Comparison of ENCODE assay signal across 16 mouse cellular contexts in genomic region chr16:33810002-33810401, GRCm38 (mm10). TPM values are rescaled to one million over a fixed set of nuclear protein-coding genes. Genes with fewer than 3 reads are reported as not detected.
DNase-seq lines count a peak whose midpoint lies in the region; ATAC-seq and TF ChIP-seq lines count a peak whose summit lies in the region.
"Had no signal": no experiment of that assay in that cellular context is flagged by ENCODE, and none has a peak within 500 bp of the region (broad histone marks: within the 10 kb centered on the region; RNA-seq: fewer than 3 reads in every experiment).

No protein-coding gene starts in this region.

- no peak overlapping the region for H3K4me3 ChIP-seq in lung, adult 2 months (replicated peaks; ENCODE audit: extremely low read depth, low read depth, low read length)
- no peak overlapping the region for H3K4me3 ChIP-seq in MEL (ENCODE audit: control insufficient read depth in 1 of 2, insufficient read depth in 1 of 2, low read depth in 2 of 2, low read length in 2 of 2)
- H3K4me3 ChIP-seq: heart, embryonic 12.5 days; hindbrain, embryonic 13.5 days had no signal

- no peaks in the 10 kb centered on the region for H3K4me1 ChIP-seq in lung, adult 2 months (ENCODE audit: control insufficient read depth, insufficient read depth, low read length)
- H3K4me1 ChIP-seq in MEL (ENCODE audit: control insufficient read depth in 1 of 2, insufficient read depth in 2 of 2, low read length in 2 of 2), result no peaks in the 10 kb centered on the region
- H3K4me1 ChIP-seq: heart, embryonic 12.5 days; hindbrain, embryonic 13.5 days had no signal

- TF ChIP-seq RAD21 in MEL (IDR thresholded peaks at IDR 0.05; ENCODE audit: low read depth, low read length), result peak; percentile 48

- no peak for TF ChIP-seq POLR2A in lung, adult 2 months (IDR thresholded peaks at IDR 0.05; ENCODE audit: borderline replicate concordance, extremely low read depth, low read depth, low read length)
- no peak for TF ChIP-seq POLR2A in MEL (IDR thresholded peaks at IDR 0.05; ENCODE audit: control insufficient read depth in 1 of 2, insufficient read depth in 1 of 2, low read depth in 1 of 2, low read length in 2 of 2, poor library complexity in 1 of 2)

- H3K9me3 ChIP-seq in MEL (replicated peaks; ENCODE audit: insufficient read depth, low read length), result no peaks in the 10 kb centered on the region
- H3K9me3 ChIP-seq: hindbrain, embryonic 13.5 days had no signal

- 0 out of 2 replicates have a peak, but pooled peaks have one; percentile 56 for ATAC-seq in monocyte, adult 5-6 weeks (replicated peaks; ENCODE audit: insufficient number of reproducible peaks, low FRiP score, low TSS enrichment, poor library complexity, severe bottlenecking)

- TF ChIP-seq EP300 in MEL (IDR thresholded peaks at IDR 0.05; ENCODE audit: low read depth in 1 of 2, low read length in 2 of 2), result no peak

- 76% methylated on average over 3 of the region's 3 CpGs for WGBS in lung, adult 2 months

- no peaks in the 10 kb centered on the region for H3K79me2 ChIP-seq in MEL (ENCODE audit: control insufficient read depth, insufficient read depth, low read length, poor library complexity)

- H3K9ac ChIP-seq in MEL (ENCODE audit: control insufficient read depth, low read depth, low read length, poor library complexity, severe bottlenecking), result no peak overlapping the region
- H3K9ac ChIP-seq: heart, embryonic 12.5 days; hindbrain, embryonic 13.5 days had no signal

- no peaks in the 10 kb centered on the region; a peak in 1 of 4 replicates for H3K27me3 ChIP-seq in MEL (ENCODE audit: control insufficient read depth in 1 of 2, insufficient read depth in 2 of 2, low read length in 2 of 2)
- H3K27me3 ChIP-seq: heart, embryonic 12.5 days; hindbrain, embryonic 13.5 days had no signal

- TF ChIP-seq CTCF in lung, adult 2 months (IDR thresholded peaks at IDR 0.05; ENCODE audit: insufficient read depth, low read length), result peak; percentile 38; the same call in 1 of the 2 replicates
- TF ChIP-seq CTCF in MEL (IDR thresholded peaks at IDR 0.05 in 2 of 3, conservative IDR thresholded peaks at IDR 0.05 in 1 of 3; ENCODE audit: control insufficient read depth in 1 of 3, insufficient read depth in 1 of 3, low read depth in 2 of 3, low read length in 3 of 3, poor library complexity in 1 of 3, severe bottlenecking in 1 of 3), result peak; percentile 41 to 63 (median 57); a peak in 5 of 6 replicates

- no peak overlapping the region for H3K27ac ChIP-seq in MEL (ENCODE audit: control insufficient read depth, low read depth, low read length)
- H3K27ac ChIP-seq: hindbrain, embryonic 13.5 days; macrophage had no signal

- peak; percentile 27 for DNase-seq in embryo, embryonic 10.5 days (ENCODE audit: low spot score)
- DNase-seq in embryo, embryonic 10 days (ENCODE audit: low spot score), result no peak
- DNase-seq in lung, adult 2 months, result no peak
- DNase-seq in lung, postnatal 10 days, result no peak
- DNase-seq in MEL (ENCODE audit: low read depth, low spot score), result peak; percentile 54
- no peak for DNase-seq in layer of hippocampus, adult 8-10 months (ENCODE audit: low spot score in 2 of 2)
- no peak for DNase-seq in ovary, postnatal 14 days (ENCODE audit: low spot score)
- DNase-seq: adrenal gland, adult 2 months; cerebellum, adult 18-20 months; kidney, postnatal 25 days; thymus, adult 18-20 months had no signal

- peaks cover 0 to 6% of the 10 kb centered on the region in 2 experiments; a peak in 2 of 4 replicates for H3K36me3 ChIP-seq in MEL (ENCODE audit: control insufficient read depth in 1 of 2, insufficient read depth in 2 of 2, low read length in 2 of 2)
- H3K36me3 ChIP-seq: heart, embryonic 12.5 days; hindbrain, embryonic 13.5 days had no signal

TF ChIP-seq in MEL, 35 proteins besides CTCF, POLR2A, EP300 and RAD21:
- TF ChIP-seq SMC3 (IDR thresholded peaks at IDR 0.05; ENCODE audit: low read depth, low read length) (peak; percentile 60), GATA1 (IDR thresholded peaks at IDR 0.05; ENCODE audit: low read depth, low read length) (no peak), MAFK (IDR thresholded peaks at IDR 0.05; ENCODE audit: borderline replicate concordance, low read depth, low read length) (no peak), HCFC1 (IDR thresholded peaks at IDR 0.05; ENCODE audit: low read depth, low read length) (no peak), JUND (IDR thresholded peaks at IDR 0.05; ENCODE audit: low read depth, low read length) (no peak), MYC (IDR thresholded peaks at IDR 0.05; ENCODE audit: low read depth, low read length) (no peak), UBTF (IDR thresholded peaks at IDR 0.05; ENCODE audit: borderline replicate concordance, insufficient read depth, low read depth, low read length) (no peak), POLR2AphosphoS5 (IDR thresholded peaks at IDR 0.05; ENCODE audit: borderline replicate concordance, low read depth, low read length) (no peak), RCOR1 (IDR thresholded peaks at IDR 0.05; ENCODE audit: low read depth, low read length) (no peak), MYB (IDR thresholded peaks at IDR 0.05; ENCODE audit: low read depth, low read length) (no peak), USF2 (IDR thresholded peaks at IDR 0.05; ENCODE audit: borderline replicate concordance in 1 of 2, insufficient read depth in 1 of 2, low read depth in 1 of 2, low read length in 2 of 2) (no peak), TCF12 (IDR thresholded peaks at IDR 0.05; ENCODE audit: low read depth, low read length) (no peak), MAZ (IDR thresholded peaks at IDR 0.05; ENCODE audit: low read depth, low read length) (no peak), CHD2 (IDR thresholded peaks at IDR 0.05; ENCODE audit: low read length) (no peak), MEF2A (IDR thresholded peaks at IDR 0.05; ENCODE audit: extremely low read depth, insufficient replicate concordance, low read depth, low read length, poor library complexity, severe bottlenecking) (no peak), ZC3H11A (IDR thresholded peaks at IDR 0.05; ENCODE audit: low read depth, low read length) (peak; percentile 38; the same call in 1 of the 2 replicates), KAT2A (conservative IDR thresholded peaks at IDR 0.05; ENCODE audit: low read depth, low read length) (no peak)

RNA-seq across cellular contexts. Expression of gene Muc13, which starts 16.2 kb away (rescaled TPM):
- polyA plus RNA-seq in lung, adult 2 months (2012; rRNA removed), result 0.25 and 5.1 TPM in 2 replicates
- total RNA-seq in MEL (2012; rRNA removed), result 59.5 and 60.4 TPM in 2 replicates
- polyA plus RNA-seq in MEL (2012; ENCODE audit: insufficient read depth in 1 of 2, insufficient read length in 2 of 2, low read depth in 1 of 2, low replicate concordance in 2 of 2, missing spikeins in 1 of 2), result 100 to 1,000 TPM in 1 of 2 experiments, not detected in 1; 129 TPM
- total RNA-seq in monocyte, adult 5-6 weeks (2017), result 0.11 to 1.6 TPM (median 1.4 TPM) in 3 replicates
- total RNA-seq in layer of hippocampus, adult 8-10 months (2022), result not detected
- total RNA-seq: adrenal gland, adult 2 months had no signal
- polyA plus RNA-seq: embryonic facial prominence, embryonic 14.5 days; hindbrain, embryonic 13.5 days had no signal

RNA-seq across cellular contexts. Expression of gene Itgb5, which starts 19.5 kb away (rescaled TPM):
- 114 and 144 TPM in 2 replicates for polyA plus RNA-seq in lung, adult 2 months (2012; rRNA removed)
- 0.16 and 0.27 TPM in 2 replicates for total RNA-seq in MEL (2012; rRNA removed)
- under 1 TPM in 1 of 2 experiments, not detected in 1; 0.58 TPM for polyA plus RNA-seq in MEL (2012; ENCODE audit: insufficient read depth in 1 of 2, insufficient read length in 2 of 2, low read depth in 1 of 2, low replicate concordance in 2 of 2, missing spikeins in 1 of 2)
- 77.9 to 109 TPM (median 85.1 TPM) in 3 replicates for total RNA-seq in monocyte, adult 5-6 weeks (2017)
- total RNA-seq in layer of hippocampus, adult 8-10 months (2022), result 100 to 1,000 TPM in 1 of 4 experiments, 10 to 100 TPM in 3; 39.4 to 114 (median 64.9) TPM

Comparison
In these comparisons a context has a peak if more than half of its experiments do, and no peak if none do; other contexts are left out.
1. DNase-seq: peak in embryo, embryonic 10.5 days (single experiment) and MEL (single experiment); none in embryo, embryonic 10 days (single experiment), lung, adult 2 months (single experiment), lung, postnatal 10 days (single experiment), layer of hippocampus, adult 8-10 months (0 of 2) and ovary, postnatal 14 days (single experiment).
2. RNA of gene Muc13, which starts 16.2 kb away (total RNA-seq): 59.5 to 60.4 TPM in MEL; 0.11 to 1.6 TPM in monocyte, adult 5-6 weeks and not detected in layer of hippocampus, adult 8-10 months; every median in the first group is over 10 times any median in the second.
3. RNA of gene Itgb5, which starts 19.5 kb away (total RNA-seq): 39.4 to 114 TPM in layer of hippocampus, adult 8-10 months and 77.9 to 109 TPM in monocyte, adult 5-6 weeks; 0.16 to 0.27 TPM in MEL; every median in the first group is over 10 times any median in the second.